8 mouse cellular contexts compared by ENCODE assay signal in the genomic region with DNA sequence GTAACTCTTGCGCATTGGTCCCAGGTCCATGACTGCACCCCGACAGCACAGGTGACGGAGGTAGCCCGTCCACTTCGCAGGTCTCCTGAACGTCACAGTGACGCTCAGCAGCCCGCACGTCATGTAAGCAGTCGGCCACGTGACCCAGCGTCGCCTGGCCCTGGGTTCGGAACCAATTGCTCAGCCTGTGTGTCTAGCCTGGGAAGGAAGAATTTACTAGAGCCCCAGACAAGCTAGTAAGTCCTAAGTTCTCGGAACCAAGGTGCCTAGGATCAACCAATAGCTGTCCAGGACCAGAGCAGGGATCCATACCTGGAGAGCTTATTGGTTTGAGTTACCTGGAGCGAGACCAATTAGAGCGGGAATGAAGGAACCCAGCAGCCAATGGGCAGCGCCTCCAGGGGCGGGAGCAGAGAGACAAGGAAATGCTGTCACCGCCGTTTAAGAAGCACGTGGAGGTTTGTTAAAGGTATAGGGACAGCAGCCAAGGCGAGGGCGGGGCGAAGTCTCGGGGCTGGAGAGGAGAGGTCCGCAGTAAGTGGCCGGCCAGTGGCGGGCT. TPM values are rescaled to one million over a fixed set of nuclear protein-coding genes. Genes with fewer than 3 reads are reported as not detected.
A peak's percentile ranks its signal among the peaks of the same experiment; 100 is the strongest.
DNase-seq lines count a peak whose midpoint lies in the region; ATAC-seq lines count a peak whose summit lies in the region.

A gene (minus strand): TSS at position 241 of the 559 bp plus-strand sequence.

- DNase-seq in A20 (ENCODE audit: low read depth, low spot score) = peak; percentile 95
- DNase-seq in brain, adult 2 months (ENCODE audit: low read depth, low spot score) = peak; percentile 99
- DNase-seq in heart, embryonic 10.5 days (ENCODE audit: low spot score) = peak; percentile 99
- peak; percentile 95 for DNase-seq in liver
- peak; percentile 91 for DNase-seq in spleen, postnatal 4 days (ENCODE audit: low spot score in 2 of 2)

- peak; percentile 72 for ATAC-seq in erythroblast, adult 5-6 weeks (replicated peaks; ENCODE audit: low FRiP score, poor library complexity, severe bottlenecking)
- peak; percentile 96 for ATAC-seq in kidney, embryonic 15.5 days (replicated peaks; ENCODE audit: low FRiP score)
- peak; percentile 99 for ATAC-seq in monocyte, adult 5-6 weeks (replicated peaks; ENCODE audit: insufficient number of reproducible peaks, low FRiP score, low TSS enrichment, poor library complexity, severe bottlenecking)

- no peaks in the 10 kb centered on the region for H3K27me3 ChIP-seq in heart, embryonic 10.5 days (ENCODE audit: insufficient read depth, poor library complexity, severe bottlenecking)
- H3K27me3 ChIP-seq in kidney, embryonic 15.5 days = no peaks in the 10 kb centered on the region

- peak within 1 kb of the TSS; percentile 72 for H3K4me3 ChIP-seq in heart, embryonic 10.5 days
- H3K4me3 ChIP-seq in kidney, embryonic 15.5 days (replicated peaks) = peak within 1 kb of the TSS; percentile 66

- peak within 1 kb of the TSS; percentile 88 for H3K27ac ChIP-seq in heart, embryonic 10.5 days
- peak within 1 kb of the TSS; percentile 64 for H3K27ac ChIP-seq in kidney, embryonic 15.5 days

- 1% methylated on average over 29 of the region's 29 CpGs for WGBS in heart, embryonic 10.5 days
- under 1% methylated on average over 29 of the region's 29 CpGs for whole genome bisulfite sequencing in kidney, embryonic 15.5 days

- no peaks in the 10 kb centered on the region for H3K9me3 ChIP-seq in heart, embryonic 10.5 days
- no peaks in the 10 kb centered on the region for H3K9me3 ChIP-seq in kidney, embryonic 15.5 days (replicated peaks)

- peak within 1 kb of the TSS; percentile 59 for H3K9ac ChIP-seq in kidney, embryonic 15.5 days

- H3K36me3 ChIP-seq in heart, embryonic 10.5 days = peaks cover 20% of the 10 kb centered on the region
- H3K36me3 ChIP-seq in kidney, embryonic 15.5 days = no peaks in the 10 kb centered on the region

- peaks cover 22% of the 10 kb centered on the region for H3K4me1 ChIP-seq in heart, embryonic 10.5 days
- peaks cover 20% of the 10 kb centered on the region for H3K4me1 ChIP-seq in kidney, embryonic 15.5 days

- H3K4me2 ChIP-seq in kidney, embryonic 15.5 days = peak within 1 kb of the TSS; percentile 97

RNA-seq across cellular contexts. Expression of the gene that starts here (rescaled TPM):
- 231 and 288 TPM in 2 replicates for total RNA-seq in erythroblast, adult 5-6 weeks (2015; ENCODE audit: low replicate concordance)
- total RNA-seq in erythroblast, adult 5-6 weeks (2017; ENCODE audit: low replicate concordance) = 381 and 405 TPM in 2 replicates
- polyA plus RNA-seq in heart, embryonic 10.5 days (2016; fragmentation: Nextera tagmentation; extraction: Ambion mirVana) = 69.3 and 72.6 TPM in 2 replicates
- polyA plus RNA-seq in kidney, embryonic 15.5 days (2015; fragmentation: Nextera tagmentation; extraction: Ambion mirVana) = 34.3 and 42.6 TPM in 2 replicates
- 18.3 to 23.7 TPM (median 20.6 TPM) in 3 replicates for total RNA-seq in monocyte, adult 5-6 weeks (2017)

Comparison
In these comparisons a context has a peak if more than half of its experiments do, and no peak if none do; other contexts are left out.
1. Peak in every context shown above with its lines: DNase-seq, ATAC-seq, H3K4me3 ChIP-seq and H3K27ac ChIP-seq.